Mouse (Mus musculus): ENCODE data around the gene Cap2.

Cap2 gene

DNA sequence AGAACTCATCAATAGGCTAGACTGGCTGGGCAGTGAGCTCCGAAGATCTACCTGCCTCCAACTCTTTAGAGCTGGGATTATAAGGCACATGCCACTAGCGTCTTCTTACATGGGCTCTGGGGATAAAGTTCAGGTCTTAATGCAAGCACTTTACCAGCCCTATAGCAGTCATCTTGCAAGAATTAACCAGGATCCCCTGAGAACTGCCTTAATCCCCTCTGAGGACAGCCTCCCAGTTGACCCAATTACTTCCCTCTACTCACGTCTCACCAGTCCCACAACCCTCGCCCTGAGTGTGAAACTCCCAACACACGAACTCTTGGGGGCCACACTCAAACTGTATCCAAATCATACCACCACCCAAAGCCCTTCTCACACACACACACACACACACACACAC, 64.3 kb downstream of the Cap2 start:
- no peak for DNase-seq (ENCODE audit: low read depth, low spot score)

DNA sequence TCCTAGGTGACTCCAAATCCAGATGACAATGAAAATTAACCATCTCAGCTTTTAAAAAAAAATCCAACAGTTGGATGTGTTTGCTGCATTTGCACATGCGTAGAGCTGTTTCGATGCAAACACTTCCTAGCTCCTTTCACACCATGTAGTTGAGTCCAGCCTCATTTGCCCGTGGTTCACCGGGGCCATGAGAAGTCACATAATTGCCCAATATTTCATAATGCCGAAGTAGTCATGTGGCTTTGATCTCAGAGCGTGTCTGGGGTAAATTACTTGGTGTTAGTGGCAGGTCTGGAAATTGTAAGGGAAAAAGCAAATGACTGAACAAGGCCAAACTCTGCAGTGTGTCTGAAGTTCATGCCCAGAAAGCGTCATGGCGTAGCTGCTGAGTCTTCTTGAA, 67.8 kb downstream of the Cap2 start:
- no peak for DNase-seq (ENCODE audit: low read depth, low spot score)

GRCm38 (mm10) chr13:46571141-46571592, 69.5 kb downstream of the Cap2 start:
- DNase-seq (ENCODE audit: low read depth, low spot score) = peak; percentile 58

GRCm38 (mm10) chr13:46571961-46572647, 70.5 kb downstream of the Cap2 start:
- DNase-seq (ENCODE audit: low read depth, low spot score) = peak; percentile 96

DNA sequence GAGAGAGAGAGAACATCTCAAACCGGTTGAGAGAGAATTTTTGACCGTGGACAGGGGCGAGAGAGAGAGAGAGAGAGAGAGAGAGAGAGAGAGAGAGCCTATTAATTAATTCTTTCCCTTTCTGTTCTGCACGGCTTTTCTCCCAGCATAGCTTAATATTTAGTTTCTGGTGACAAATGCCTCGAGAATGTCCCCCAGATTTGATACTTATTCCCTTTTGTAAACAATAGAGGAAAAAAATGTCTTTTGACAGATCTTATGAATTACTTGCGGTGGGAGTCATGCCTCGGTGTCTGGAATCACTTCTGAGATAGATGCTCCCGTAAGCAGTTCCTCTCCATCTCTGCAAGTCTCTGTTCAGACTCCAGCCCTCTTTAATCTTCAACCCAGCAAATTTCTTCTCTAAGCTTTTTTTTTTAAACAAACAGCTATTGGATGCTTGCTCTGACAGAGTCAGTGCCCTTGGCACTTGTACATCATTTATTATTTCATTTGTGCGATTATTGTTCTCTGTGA, 71.1 kb downstream of the Cap2 start:
- DNase-seq (ENCODE audit: low read depth, low spot score) = no peak

DNA sequence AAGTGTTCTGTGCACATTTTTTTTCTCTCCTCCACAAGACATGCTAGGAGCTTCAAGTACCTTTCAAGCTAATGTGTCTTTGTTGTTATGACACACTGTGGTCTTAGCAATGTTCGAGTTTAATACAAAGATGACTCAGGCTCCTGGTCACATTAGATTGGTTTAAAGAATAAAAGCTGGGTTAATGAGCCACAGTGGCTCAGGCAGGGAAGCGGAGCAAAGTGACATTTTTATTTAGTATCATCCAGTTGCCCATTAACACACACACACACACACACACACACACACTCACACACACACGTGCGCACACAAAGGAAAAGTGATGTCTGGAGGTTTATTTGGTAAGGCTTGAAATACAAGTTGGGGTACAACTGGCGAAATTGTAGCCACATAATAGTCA, 72.6 kb downstream of the Cap2 start:
- no peak for DNase-seq (ENCODE audit: low read depth, low spot score)

- DNase-seq (ENCODE audit: low read depth, low spot score) = no peak
These were observed 73.1 kb downstream of the Cap2 start for GRCm38 (mm10) chr13:46574707-46575106.

- DNase-seq (ENCODE audit: low read depth, low spot score) = no peak
These were observed 83.2 kb downstream of the Cap2 start for GRCm38 (mm10) chr13:46584860-46585259.

DNA sequence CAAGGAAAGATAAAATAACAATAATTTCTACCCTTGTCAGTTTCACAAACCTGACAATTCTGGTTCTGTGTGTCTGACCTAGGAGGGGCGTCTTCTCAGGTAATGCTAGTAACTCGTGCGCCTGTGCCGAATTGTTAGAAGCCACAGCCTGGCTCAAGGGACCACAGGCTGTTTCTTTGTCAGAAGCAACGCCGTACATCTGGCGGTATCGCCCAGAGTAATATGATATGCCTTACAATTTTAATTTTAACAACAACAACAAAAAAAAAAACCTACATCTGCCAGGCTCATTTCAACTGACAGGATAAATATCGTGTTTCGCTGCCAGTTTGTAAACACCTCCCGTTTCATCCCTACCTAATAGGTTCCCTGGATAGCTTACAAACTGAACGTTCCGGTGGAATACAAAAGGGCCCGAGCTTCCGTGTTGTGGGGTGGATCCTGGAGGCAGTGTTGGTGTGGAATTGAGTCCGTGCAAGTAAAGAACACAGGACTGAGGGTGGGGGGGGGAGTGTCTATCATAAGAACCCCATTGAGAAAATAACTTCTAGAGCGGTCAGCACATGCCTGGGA, 86.2 kb downstream of the Cap2 start:
- no peak for DNase-seq (ENCODE audit: low read depth, low spot score)

GRCm38 (mm10) chr13:46588606-46589005, 87.0 kb downstream of the Cap2 start:
- peak; percentile 57 for DNase-seq (ENCODE audit: low read depth, low spot score)

- no peak for DNase-seq (ENCODE audit: low read depth, low spot score)
These were observed 89.2 kb downstream of the Cap2 start for GRCm38 (mm10) chr13:46590885-46591284.

- DNase-seq (ENCODE audit: low read depth, low spot score) = no peak
These were observed 99.0 kb downstream of the Cap2 start for GRCm38 (mm10) chr13:46600694-46601093.

DNA sequence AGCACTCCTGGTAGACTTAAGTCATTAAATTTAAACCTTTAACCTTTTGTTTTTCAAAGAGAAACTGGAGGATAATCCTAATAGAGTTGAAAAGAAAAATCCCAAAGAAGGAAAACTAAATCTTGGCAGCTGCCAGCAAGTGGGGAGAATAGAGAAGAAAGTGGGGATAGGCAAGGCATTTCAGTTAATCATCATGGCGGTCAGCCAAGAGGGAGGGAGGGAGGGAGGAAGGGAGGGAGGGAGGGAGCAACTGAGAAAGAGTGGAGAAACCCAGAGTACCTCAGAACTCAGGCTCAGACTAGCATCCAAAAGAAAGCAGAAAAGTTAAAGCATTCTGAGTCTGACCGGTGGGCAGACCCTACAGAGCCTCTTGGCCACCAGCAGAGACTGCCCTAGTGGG, 99.7 kb downstream of the Cap2 start:
- no peak for DNase-seq (ENCODE audit: low read depth, low spot score)

DNA sequence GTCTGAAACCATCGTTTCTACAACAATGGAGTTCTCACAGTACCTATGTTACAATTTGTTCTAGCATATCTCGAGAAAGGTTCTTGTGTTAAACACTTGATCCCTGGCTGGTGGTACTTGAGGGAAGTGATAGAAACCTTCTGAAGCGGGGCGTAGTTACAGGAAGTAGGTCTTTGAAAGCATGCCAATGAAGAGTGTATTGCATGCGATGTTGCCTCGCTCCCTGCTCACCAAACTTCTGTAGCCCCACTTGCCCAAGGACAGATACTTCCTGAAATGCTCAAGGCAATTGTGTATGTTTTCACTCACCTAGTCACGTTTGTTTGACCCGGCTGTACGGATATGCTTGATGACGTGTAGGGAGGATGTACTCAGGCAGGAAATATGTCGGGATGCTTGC, 101.0 kb downstream of the Cap2 start:
- no peak for DNase-seq (ENCODE audit: low read depth, low spot score)

GRCm38 (mm10) chr13:46611033-46611432, 109.4 kb downstream of the Cap2 start:
- DNase-seq (ENCODE audit: low read depth, low spot score) = no peak

- no peak for DNase-seq (ENCODE audit: low read depth, low spot score)
These were observed 112.1 kb downstream of the Cap2 start for GRCm38 (mm10) chr13:46613694-46614272.

DNA sequence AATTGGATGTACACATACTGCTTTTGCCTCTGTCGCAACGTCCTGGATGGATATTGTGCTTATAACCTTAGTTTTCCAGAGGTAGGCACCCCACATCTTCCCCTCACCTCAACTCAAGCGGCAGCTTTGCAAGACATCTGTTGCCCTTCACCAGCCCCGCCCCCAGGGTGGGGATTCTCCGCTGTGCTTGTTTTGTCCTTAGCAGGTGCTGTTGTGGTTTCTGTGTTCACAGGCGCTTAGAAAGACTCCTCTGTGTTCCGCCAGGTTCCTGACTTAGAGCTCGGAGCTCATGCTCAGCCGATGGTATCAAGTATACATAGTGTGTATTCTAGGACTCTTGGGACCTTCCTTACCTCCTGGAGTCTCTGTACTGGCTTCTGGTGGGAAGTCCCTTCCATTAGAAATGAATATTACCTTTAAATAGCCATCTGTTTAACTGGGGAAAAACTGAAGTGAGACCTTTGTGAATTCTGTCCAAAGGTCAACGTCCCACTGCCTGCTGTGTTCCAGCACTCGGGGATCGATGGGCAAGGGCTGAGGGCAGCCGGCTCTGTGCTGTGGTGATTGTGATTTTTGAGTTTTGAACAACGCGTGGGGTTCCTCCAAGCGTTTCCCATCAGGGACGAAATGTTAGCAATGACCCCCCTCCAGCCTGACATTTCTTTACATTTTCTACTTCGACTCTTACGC, 115.2 kb downstream of the Cap2 start:
- no peak for DNase-seq (ENCODE audit: low read depth, low spot score)

DNA sequence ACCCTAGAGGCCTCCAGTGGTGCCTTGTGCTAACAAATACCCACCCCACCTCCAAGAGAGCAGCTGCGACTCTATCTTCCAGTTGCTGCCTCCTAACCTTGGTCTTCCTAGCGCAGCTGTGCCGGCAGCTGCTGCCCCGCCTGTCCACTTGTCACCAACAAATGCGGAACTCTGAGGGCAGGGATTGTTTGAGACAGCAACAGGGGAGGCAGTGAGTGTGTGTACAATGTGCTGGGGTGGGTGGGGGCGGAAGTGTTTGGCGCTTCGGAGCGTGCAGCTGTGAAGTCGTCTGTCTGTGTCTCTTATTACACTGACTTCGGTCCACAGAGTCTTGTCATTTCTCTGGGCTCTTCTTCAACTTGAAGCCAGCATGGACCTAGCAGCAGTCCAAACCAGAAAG, 118.0 kb downstream of the Cap2 start:
- DNase-seq (ENCODE audit: low read depth, low spot score) = peak; percentile 62

DNA sequence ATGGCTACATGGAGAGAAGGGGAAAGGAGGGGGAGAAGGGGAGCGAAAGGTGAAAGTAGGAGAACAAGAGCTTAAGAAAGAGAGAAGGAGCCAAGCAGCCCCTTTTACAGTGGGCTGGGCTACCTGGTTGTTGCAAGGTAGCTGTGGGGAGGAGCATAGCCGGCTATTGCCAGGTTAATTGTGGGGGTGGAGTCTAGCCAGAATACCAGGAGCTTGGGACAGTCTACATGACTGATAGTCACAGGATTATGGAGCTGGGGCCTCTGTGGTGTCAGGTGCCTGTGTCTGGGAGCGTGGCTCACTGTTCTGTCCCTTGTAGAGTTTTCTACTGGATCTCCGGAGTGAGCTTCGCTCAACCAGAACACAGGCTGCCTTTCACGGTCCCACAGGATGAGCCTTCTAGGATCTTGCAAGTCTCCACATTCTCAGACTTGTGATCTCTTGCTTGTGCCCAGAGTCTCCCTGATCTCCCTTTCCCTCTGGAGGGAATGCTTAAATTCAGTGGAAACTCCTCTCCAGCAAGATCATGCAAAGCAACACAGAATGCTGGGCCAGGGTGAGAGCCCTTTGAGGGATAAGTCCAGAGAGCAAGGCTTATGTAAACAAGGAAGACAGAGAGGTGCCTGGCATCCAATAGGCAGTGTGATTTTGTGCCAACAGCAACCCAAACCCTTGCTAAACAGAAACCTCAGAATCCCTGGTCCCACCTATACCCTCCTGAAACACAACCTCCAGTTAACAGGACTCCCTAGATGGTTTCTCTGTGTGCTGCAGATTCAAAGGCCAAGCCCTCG, 119.5 kb downstream of the Cap2 start:
- DNase-seq (ENCODE audit: low read depth, low spot score) = no peak

GRCm38 (mm10) chr13:46626608-46627007, 125.0 kb downstream of the Cap2 start:
- no peak for DNase-seq (ENCODE audit: low read depth, low spot score)

DNA sequence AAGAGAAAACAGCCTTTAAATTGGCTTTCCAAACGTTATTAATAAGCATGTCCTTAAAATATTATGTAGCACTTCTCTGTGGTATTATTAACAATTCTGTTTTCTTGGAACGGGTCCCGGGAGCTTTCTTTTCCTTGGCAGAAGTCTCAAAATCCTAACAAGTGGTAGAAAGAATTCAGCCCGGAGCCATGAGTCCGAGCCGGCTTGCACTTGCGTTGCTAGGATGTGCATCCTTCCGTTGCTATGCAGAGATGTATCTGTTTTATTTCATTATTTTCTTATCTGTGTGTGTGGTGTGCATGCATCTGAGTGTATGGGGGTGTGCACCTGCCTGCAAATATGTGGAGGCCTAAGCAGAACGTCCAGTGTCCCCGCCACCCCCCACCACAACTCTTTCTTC, 126.2 kb downstream of the Cap2 start:
- DNase-seq (ENCODE audit: low read depth, low spot score) = no peak

DNA sequence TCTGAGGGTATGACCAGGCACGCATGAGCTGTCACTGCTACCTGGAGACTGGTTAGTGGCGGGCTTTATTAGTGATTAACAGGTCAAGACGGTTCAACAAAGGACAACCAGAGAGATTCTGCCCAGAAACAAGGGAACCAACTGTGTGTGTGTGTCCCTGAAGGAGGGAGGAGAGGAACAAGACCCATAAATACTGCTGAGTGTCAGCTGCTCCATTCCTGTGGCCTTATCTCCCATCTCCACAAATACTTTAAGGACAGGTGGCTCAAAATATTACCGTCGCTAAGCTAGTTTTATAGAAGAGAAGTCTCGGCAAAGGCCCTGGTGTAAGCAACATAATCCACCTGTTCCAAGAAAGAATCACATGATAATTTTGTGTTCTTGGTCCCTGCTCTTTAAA, 127.7 kb downstream of the Cap2 start:
- DNase-seq (ENCODE audit: low read depth, low spot score) = peak; percentile 36
